Mouse (Mus musculus) lung, adult 2 months (tissue): ENCODE data around the gene Shld2. TPM values are rescaled to one million over a fixed set of nuclear protein-coding genes. Genes with fewer than 3 reads are reported as not detected.
"Not testable (repeated sequence)": the region's sequence is repeated elsewhere in the genome, so short reads cannot be mapped to it uniquely, and the experiment has no call there.

Experiments
- DNase-seq: peaks from one replicate; pipeline ENCODE4 v3.0.0; 2022
- H3K4me1 ChIP-seq: fragments of 200-500 bp; 2 replicates; pipeline ENCODE4 v1.6.1; 2011; ENCODE audit warnings: low read length; ENCODE audit not compliant: control insufficient read depth, insufficient read depth
- H3K4me3 ChIP-seq: fragments of 200-500 bp; replicated peaks from 2 replicates; pipeline ENCODE3; 2011; ENCODE audit warnings: low read depth, mild to moderate bottlenecking, control low read depth, low read length; ENCODE audit errors: extremely low read depth
- CTCF ChIP-seq: fragments of 200-500 bp; IDR thresholded peaks from 2 replicates; pipeline ENCODE4 v1.5.1; 2011; ENCODE audit warnings: mild to moderate bottlenecking, low read length, control low read depth; ENCODE audit not compliant: insufficient read depth
- POLR2A ChIP-seq: fragments of 200-500 bp; IDR thresholded peaks from 2 replicates; pipeline ENCODE4 v1.6.1; 2011; ENCODE audit warnings: low read depth, mild to moderate bottlenecking, control low read depth, low read length, borderline replicate concordance; ENCODE audit errors: extremely low read depth
- WGBS: fragments of 180-500 bp; shearing (Covaris S2); methylation state at CpG from one replicate; pipeline ENCODE4 v1.1.7; 2018; 5-methylcytosine and 5-hydroxymethylcytosine counted together
- polyA plus RNA-seq: library from polyadenylated mRNA; depleted of rRNA; stranded (reverse); fragments of >200 nt; gene quantifications from 2 replicates; pipeline ENCODE4 v1.2.3, GENCODE M21; 2012

Shld2 gene
- polyA plus RNA-seq, 1 experiment: 2.4 TPM

DNA sequence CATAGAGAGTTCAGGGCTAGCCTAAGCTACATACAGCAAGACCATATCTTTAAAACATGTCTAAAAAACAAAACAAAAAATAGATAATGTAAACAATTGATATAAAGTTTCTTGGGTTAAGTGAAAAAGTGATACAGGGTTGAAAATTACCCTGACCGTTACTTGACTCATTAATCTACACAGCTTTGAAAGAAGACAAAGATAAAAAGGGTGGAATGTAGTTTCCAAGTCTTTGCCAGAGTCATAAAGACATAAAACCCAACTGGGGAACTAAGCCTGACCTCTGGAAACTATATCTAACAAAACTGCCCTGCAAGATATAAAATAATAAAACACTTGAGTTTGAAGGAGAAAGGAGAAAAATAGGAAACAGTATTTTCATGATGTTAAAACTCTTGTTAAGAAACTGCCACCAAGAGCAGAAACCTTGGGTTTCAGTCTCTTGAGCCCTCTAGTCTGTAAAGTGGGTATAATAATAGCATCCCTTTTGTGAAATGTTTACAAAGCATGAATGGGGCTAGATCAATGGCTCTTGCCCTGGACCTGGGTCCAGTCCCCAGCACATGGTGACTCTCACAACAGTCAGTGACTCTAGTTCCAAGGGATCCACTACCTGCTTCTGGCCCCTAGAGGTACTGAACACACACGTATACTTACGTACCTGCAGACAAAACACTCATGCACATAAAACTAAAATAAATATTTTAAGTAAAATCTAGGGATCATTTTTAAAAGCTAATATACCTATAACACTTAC is 20.9 kb downstream of the Shld2 start:
- WGBS: 93% methylated on average over 3 of the region's 3 CpGs
- H3K4me3 ChIP-seq: no peak overlapping the region
- TF ChIP-seq POLR2A (no peak), CTCF (no peak)
- DNase-seq: no peak
- H3K4me1 ChIP-seq: no peaks in the 10 kb centered on the region

DNA sequence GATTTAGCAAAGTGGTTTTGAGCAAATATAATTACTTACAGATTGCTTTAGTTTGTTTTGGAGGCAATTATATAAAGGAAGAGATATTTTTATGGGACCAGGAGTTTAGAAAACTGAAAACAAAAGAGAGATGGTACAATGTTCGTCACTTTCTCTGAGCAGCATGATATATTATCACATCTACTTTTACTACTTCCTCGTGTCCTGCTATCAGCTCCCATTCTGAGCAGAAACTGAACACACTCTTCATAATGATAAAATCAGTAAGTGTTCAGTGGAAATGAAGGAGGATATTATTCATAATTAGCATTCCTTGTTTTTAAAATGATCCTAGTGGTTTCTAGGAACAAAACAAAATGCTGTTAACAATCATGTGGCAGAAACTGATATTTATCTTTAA is 21.9 kb downstream of the Shld2 start:
- H3K4me1 ChIP-seq: no peaks in the 10 kb centered on the region
- no peak for DNase-seq
- WGBS: 71% methylated on average over 2 of the region's 2 CpGs
- no peak overlapping the region for H3K4me3 ChIP-seq
- TF ChIP-seq POLR2A (no peak), CTCF (no peak)

GRCm38 (mm10) chr14:34281736-34282269 is 28.5 kb downstream of the Shld2 start:
- no peak for DNase-seq
- 95% methylated on average over 5 of the region's 5 CpGs for WGBS

GRCm38 (mm10) chr14:34280798-34281197 is 29.5 kb downstream of the Shld2 start:
- no peaks in the 10 kb centered on the region for H3K4me1 ChIP-seq
- 68% methylated on average over 2 of the region's 2 CpGs for WGBS
- no peak overlapping the region for H3K4me3 ChIP-seq
- DNase-seq: no peak
- no peak for TF ChIP-seq POLR2A
- TF ChIP-seq CTCF: no peak

More at GRCm38 (mm10) chr14:34281736-34282269, 28.5 kb downstream of the Shld2 start:
- Histone ChIP-seq H3K4me3 (no peak overlapping the region), H3K4me1 (no peaks in the 10 kb centered on the region)
- TF ChIP-seq CTCF (no peak), POLR2A (no peak)

GRCm38 (mm10) chr14:34279726-34280125 is 30.6 kb downstream of the Shld2 start:
- DNase-seq: no peak
- no peaks in the 10 kb centered on the region for H3K4me1 ChIP-seq
- TF ChIP-seq POLR2A (no peak), CTCF (no peak)
- WGBS: 60% methylated on average over 4 of the region's 4 CpGs
- H3K4me3 ChIP-seq: no peak overlapping the region

GRCm38 (mm10) chr14:34275225-34275624 is 35.1 kb downstream of the Shld2 start:
- H3K4me1 ChIP-seq: no peaks in the 10 kb centered on the region
- no peak for TF ChIP-seq CTCF
- no peak for TF ChIP-seq POLR2A
- H3K4me3 ChIP-seq: no peak overlapping the region
- 74% methylated on average over 4 of the region's 4 CpGs for WGBS
- DNase-seq: no peak

- 96% methylated on average over 3 of the region's 3 CpGs for WGBS
- no peak for DNase-seq
- TF ChIP-seq POLR2A (no peak), CTCF (no peak)
- Histone ChIP-seq H3K4me3 (no peak overlapping the region), H3K4me1 (no peaks in the 10 kb centered on the region)
These were observed 36.2 kb downstream of the Shld2 start for GRCm38 (mm10) chr14:34274141-34274540.

GRCm38 (mm10) chr14:34273280-34273679 is 37.0 kb downstream of the Shld2 start:
- WGBS: 58% methylated on average over 2 of the region's 2 CpGs
- no peak overlapping the region for H3K4me3 ChIP-seq
- TF ChIP-seq POLR2A: no peak
- TF ChIP-seq CTCF: 0 out of 2 replicates have a peak, but pooled peaks have one; percentile 12
- H3K4me1 ChIP-seq: no peaks in the 10 kb centered on the region
- no peak for DNase-seq

- no peak overlapping the region for H3K4me3 ChIP-seq
- TF ChIP-seq POLR2A (no peak), CTCF (no peak)
- WGBS: 57% methylated on average over 9 of the region's 9 CpGs
- no peak for DNase-seq
- no peaks in the 10 kb centered on the region for H3K4me1 ChIP-seq
These were observed 42.2 kb downstream of the Shld2 start for GRCm38 (mm10) chr14:34268046-34268445.

DNA sequence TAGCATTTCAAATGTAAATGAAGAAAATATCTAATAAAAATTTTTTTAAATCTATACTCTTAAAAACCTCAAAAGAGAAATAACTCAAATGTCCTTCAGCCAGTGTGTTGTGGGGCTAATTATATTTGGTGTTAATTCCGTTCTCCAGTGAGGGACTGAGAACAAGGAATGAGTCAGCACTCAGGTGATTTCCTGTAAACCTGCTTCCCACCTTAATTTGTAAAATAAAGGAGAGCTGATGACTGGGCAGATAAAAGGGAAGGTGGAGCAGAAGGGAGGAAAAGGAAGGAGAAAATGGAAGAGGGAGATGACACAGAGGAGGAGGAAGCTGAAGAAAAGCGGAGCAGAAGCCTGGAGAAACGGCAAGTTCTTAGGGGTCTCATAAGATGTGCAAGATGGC is 51.8 kb downstream of the Shld2 start:
- H3K4me1 ChIP-seq, H3K4me3 ChIP-seq, DNase-seq: not testable (repeated sequence)
- 84% methylated on average over 3 of the region's 3 CpGs for WGBS

GRCm38 (mm10) chr14:34253261-34253660 is 57.0 kb downstream of the Shld2 start:
- Histone ChIP-seq H3K4me3 (no peak overlapping the region), H3K4me1 (peaks cover 7% of the 10 kb centered on the region)
- 76% methylated on average over 4 of the region's 4 CpGs for WGBS
- TF ChIP-seq POLR2A (no peak), CTCF (no peak)
- no peak for DNase-seq
